Mouse (Mus musculus) embryo, embryonic 10.5 days (tissue): ENCODE measurements at regions not wholly inside any gene's neighbourhood (a gene's known extent, or its start where the extent isn't known, plus 50 kb on each side); places are given as distances from the start of the nearest gene placed in this dataset.
A peak's percentile ranks its signal among the peaks of the same experiment; 100 is the strongest.

Source experiments
- DNase-seq: peaks from one replicate; pipeline ENCODE4 v3.0.0-alpha.2; 2015; ENCODE audit warnings: low spot score

- peak; percentile 90 for DNase-seq
These were observed 74.6 kb upstream of the Fermt1 start for GRCm38 (mm10) chr2:133020173-133020837.

- DNase-seq: no peak
These were observed 75.5 kb upstream of the Fermt1 start for GRCm38 (mm10) chr2:133021244-133021643.

GRCm38 (mm10) chr2:133027038-133027437, 81.3 kb upstream of the Fermt1 start:
- no peak for DNase-seq

GRCm38 (mm10) chr2:133035421-133035820, 89.7 kb upstream of the Fermt1 start:
- DNase-seq: no peak

GRCm38 (mm10) chr2:133040708-133041107, 95.0 kb upstream of the Fermt1 start:
- DNase-seq: no peak

- no peak for DNase-seq
These were observed 132.1 kb upstream of the Fermt1 start for GRCm38 (mm10) chr2:133077698-133078356.

- no peak for DNase-seq
These were observed 145.3 kb upstream of the Fermt1 start for GRCm38 (mm10) chr2:133090976-133091375.

GRCm38 (mm10) chr2:133113642-133114041, 167.9 kb upstream of the Fermt1 start:
- peak; percentile 86 for DNase-seq

- no peak for DNase-seq
These were observed 172.9 kb upstream of the Fermt1 start for GRCm38 (mm10) chr2:133118651-133119050.

- no peak for DNase-seq
These were observed 179.6 kb upstream of the Fermt1 start for GRCm38 (mm10) chr2:133125212-133125801.

- DNase-seq: no peak
These were observed 189.2 kb upstream of the Fermt1 start for GRCm38 (mm10) chr2:133134878-133135277.

- DNase-seq: no peak
These were observed 193.2 kb upstream of the Fermt1 start for GRCm38 (mm10) chr2:133138877-133139276.

- DNase-seq: no peak
These were observed 195.8 kb upstream of the Fermt1 start for GRCm38 (mm10) chr2:133141341-133142035.

GRCm38 (mm10) chr2:133152461-133152860, 206.8 kb upstream of the Fermt1 start:
- no peak for DNase-seq

GRCm38 (mm10) chr2:133156537-133156936, 210.8 kb upstream of the Fermt1 start:
- peak; percentile 72 for DNase-seq

- DNase-seq: peak; percentile 29
These were observed 212.5 kb upstream of the Fermt1 start for GRCm38 (mm10) chr2:133158206-133158605.

GRCm38 (mm10) chr2:133159398-133159797, 213.7 kb upstream of the Fermt1 start:
- DNase-seq: no peak

- DNase-seq: no peak
These were observed 230.7 kb upstream of the Fermt1 start for GRCm38 (mm10) chr2:133176411-133176810.

GRCm38 (mm10) chr2:133181216-133181615, 235.5 kb upstream of the Fermt1 start:
- DNase-seq: no peak

GRCm38 (mm10) chr2:133182920-133183319, 237.2 kb upstream of the Fermt1 start:
- DNase-seq: no peak

- peak; percentile 16 for DNase-seq
These were observed 258.7 kb upstream of the Fermt1 start for GRCm38 (mm10) chr2:133204295-133204866.

GRCm38 (mm10) chr2:133208498-133208897, 262.8 kb upstream of the Fermt1 start:
- DNase-seq: no peak
